Mouse (Mus musculus) mature B cell (primary cell): Measurements from ENCODE around the gene Zfp609.
"Not testable (repeated sequence)": the region's sequence is repeated elsewhere in the genome, so short reads cannot be mapped to it uniquely, and the experiment has no call there.

Experiments used
- in situ Hi-C: fragments of 300-500 bp; cut with MboI; formaldehyde crosslinking; loops from 2 replicates; pipeline ENCODE4 v1.14.3; 2019

The Zfp609 gene

GRCm38 (mm10) chr9:65812841-65813240, 14.5 kb downstream of the Zfp609 start:
- in situ Hi-C loops = no loop called here

GRCm38 (mm10) chr9:65811784-65812183, 15.6 kb downstream of the Zfp609 start:
- in situ Hi-C loops = no loop called here

GRCm38 (mm10) chr9:65807818-65808217, 19.5 kb downstream of the Zfp609 start:
- in situ Hi-C loops = no loop called here

DNA sequence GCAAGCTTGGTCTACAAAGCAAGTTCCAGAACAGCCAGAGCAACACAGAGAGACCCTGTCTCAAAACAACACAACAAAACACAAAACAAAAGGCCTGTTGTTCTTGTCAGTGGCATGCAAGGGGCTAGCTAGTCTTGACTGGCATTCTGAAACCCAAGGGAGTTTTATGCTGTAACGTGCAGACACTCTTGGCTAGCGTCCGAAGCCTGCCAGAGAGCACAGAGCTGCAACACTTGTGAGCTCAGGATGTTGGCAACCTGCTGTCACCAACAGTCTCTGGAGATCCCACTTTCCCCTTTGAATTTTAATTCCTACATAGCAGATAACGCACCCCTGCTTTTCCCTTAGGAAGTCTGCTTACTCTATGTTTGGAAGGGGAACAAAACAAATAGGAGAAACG, 20.1 kb downstream of the Zfp609 start:
- in situ Hi-C loops = no loop called here

GRCm38 (mm10) chr9:65799770-65800169, 27.6 kb downstream of the Zfp609 start:
- in situ Hi-C loops = no loop called here

DNA sequence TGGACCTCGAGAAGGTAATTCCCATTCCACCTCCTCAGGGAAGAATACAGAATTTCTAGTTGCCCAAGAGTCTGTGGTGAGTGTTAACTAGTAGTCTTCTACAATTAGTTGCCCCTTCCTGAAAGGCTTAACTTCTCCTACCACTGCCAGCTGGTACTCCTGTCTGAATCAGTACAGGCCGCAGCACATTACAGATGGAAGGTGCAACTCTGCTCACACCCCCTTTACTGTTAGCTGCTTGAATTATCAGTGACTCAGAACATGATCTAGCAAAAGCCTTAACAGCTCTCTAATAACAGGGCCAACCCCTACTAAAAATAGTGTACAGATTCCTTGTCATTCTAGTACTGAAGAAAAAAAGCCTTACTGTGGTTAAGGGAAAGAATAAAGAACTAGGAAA, 31.7 kb downstream of the Zfp609 start:
- in situ Hi-C loops = no loop called here

DNA sequence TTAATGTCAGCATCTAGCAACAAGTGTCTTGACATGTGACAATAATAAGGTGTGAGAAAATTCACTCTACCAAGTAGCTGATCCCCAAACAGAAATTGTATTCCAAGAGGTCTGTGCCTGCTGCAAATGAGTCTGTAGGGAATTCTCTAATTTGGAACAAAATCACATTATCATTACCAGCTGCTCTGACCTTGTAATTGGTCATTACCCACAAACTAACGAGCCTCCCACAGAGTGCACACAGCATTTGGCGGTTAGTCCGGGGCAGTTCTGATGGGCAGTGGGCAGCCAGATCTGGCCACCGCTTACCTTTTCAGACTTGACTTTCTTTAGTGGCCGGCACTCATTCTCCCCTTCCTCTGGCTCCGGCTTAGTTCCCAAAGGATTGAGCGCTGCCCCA, 33.1 kb downstream of the Zfp609 start:
- in situ Hi-C loops = no loop called here

DNA sequence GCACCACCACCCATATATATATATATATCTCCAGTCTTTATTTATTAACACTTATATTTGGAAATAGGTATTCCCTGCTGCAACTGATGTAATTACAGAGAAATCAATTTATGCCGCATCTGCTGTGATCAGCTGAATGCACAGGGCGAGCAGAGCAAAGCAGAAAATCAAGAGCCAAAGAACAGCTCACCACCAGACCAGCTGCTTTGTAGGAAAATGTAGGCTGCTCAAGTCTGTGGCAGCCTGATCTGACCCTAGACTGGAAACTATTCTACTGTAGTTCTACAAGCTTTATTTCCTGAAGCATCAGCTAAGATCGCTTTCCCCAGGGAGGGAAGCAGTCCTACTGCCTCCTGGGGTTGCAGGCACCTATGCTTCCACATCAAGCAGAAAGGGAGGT, 33.9 kb downstream of the Zfp609 start:
- in situ Hi-C loops = no loop called here

DNA sequence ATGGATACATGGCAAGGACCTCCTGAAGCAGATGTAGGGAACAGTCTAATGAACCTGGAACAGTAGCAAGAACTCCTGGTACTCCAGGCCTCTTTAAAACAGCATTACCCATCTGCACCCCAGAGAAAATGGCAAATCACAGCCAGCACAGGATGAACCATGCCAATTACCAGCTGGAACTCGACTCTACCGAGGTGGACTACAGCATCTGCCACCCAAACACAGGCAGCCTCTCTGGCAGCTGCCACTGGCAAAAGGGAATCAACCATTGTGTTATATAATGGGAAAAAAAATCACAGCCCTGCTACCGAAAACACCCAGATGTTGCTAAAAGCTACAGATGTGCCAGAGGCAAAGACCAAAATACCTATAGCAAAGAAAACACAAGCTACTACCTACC, 34.3 kb downstream of the Zfp609 start:
- in situ Hi-C loops = no loop called here

DNA sequence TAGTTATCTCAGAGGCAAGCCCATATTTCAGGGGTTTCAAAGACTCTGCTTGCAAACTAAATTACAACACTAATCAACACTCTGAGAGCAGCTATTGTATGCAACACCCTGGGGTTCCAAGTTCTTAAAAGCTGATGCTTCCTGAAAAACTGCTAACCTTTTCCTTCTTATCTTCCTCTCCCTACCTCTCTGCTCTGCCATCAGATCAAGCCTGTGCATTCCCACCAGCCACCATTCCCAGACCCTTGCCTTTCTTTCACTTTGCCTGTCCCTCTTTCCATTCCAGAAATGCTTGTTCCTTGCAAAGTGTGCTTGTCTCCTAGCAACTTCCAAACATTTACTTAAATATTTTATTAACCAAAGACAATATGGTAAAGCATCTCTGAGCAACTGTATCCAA, 35.5 kb downstream of the Zfp609 start:
- in situ Hi-C loops = no loop called here

- in situ Hi-C loops = no loop called here
Observed at GRCm38 (mm10) chr9:65791106-65791505, 36.3 kb downstream of the Zfp609 start.

DNA sequence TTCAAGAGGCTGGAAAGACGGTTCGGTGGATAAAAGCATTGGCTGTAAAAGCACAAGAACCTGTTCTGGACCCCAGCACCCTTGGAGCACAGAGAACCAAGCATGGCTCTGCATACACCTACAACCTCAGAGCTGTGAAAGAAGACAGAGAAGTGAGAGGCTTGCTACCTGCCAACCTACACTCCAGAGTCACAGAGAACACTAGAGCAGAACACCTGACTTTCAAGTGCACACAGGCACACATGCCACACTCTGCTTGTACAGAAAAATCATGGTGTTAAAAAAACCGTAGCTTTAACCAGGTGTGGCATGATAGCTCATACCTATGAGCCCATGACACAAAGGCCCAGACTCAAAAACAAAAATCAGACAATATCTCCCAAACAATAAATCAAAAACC, 37.6 kb downstream of the Zfp609 start:
- in situ Hi-C loops = no loop called here

GRCm38 (mm10) chr9:65788556-65788955, 38.8 kb downstream of the Zfp609 start:
- in situ Hi-C loops = no loop called here

GRCm38 (mm10) chr9:65787829-65788344, 39.5 kb downstream of the Zfp609 start:
- in situ Hi-C loops = no loop called here

DNA sequence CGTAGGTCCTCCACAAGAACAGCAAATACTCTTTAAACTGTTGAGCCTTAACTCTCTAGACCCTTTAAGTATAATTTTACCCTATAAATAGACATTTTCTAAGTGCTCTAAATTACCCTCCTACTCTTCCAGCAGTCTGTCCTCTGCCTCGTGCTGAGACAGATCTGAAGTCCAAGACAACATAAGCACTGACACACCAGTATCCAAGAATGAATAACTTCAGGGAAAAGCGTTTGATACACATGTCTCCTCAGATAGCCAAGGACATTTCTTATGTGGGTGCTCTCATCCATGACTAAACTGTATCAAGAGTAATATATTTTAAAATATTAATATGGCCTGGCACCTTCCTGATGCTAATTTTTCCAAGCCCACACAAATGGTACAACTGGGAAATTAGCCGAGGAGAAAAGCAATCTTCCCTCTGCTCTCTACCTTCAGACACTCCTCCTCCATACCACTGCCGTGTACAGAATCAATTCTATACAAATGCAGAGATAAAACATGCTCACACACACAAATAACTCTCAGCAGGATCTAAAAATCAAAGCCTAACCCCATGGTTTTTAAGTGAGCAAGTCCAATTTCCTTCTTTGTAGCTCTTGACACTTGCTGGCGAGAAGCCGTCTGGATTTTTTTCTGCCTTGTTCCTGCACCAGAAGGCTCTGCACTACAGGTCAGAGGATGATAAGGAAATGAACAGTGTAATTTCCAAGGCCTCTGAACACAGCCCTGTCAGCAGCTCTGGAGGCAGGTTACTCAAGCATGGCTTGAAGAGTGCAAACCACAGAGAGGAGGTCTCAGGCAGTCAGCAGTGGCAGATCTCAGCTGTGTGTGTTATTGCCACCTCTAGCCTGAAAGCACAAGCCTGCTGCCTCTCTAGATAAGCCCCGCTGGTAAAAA, 40.2 kb downstream of the Zfp609 start:
- in situ Hi-C loops = no loop called here

DNA sequence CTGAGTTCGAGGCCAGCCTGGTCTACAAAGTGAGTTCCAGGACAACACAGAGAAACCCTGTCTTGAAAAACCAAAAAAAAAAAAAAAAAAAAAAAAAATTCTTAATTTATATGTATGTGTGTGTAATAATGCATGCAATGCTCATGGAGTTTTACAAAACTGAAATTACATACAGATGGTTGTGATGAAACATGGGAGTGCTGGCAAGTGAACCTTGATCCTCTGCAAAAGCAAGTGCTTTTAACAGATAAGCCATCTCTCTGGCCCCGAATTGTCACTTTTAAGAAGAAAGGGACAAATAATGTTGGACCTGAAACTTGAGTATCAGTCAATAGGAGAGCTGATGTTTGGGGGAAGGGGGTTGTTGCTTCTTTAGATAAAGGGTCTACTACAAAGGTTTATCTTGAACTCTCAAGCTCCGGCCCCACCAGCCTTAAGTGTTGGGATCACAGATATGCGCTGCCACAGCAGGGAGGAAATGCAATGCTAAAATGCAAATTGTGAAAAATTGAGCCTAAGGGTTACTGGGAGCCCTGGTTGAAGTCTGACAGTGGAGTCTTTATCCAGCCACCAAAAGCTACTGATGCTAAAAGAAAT, 41.5 kb downstream of the Zfp609 start:
- in situ Hi-C loops = no loop called here

GRCm38 (mm10) chr9:65779619-65780018, 47.7 kb downstream of the Zfp609 start:
- in situ Hi-C loops = not testable (repeated sequence)

DNA sequence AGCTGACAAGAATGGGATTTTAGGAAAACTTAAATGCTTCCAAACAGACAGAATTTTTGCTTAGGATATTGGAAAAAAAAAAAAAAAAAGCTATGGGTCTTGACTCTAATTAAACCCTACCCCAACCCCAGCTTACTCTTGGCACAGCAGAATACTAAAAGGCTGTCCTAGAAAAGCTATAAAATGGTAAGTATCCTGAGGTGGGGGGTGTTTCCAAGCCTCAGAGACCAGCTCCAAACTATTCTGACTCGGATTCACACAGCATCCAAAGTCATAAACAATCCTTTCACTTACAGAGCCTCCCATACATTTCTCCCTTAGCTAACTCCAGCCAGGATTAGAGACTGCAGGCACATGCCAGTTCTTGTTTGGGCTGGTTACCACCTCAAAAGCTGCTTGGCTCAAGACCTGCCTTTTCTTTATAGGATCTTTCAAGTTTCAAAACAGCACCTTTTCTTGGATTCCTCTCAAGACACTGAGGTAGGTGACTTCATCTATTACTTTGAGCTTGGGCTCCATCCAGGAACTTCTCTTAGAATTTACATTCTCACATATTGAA, 50.4 kb downstream of the Zfp609 start:
- in situ Hi-C loops = no loop called here

DNA sequence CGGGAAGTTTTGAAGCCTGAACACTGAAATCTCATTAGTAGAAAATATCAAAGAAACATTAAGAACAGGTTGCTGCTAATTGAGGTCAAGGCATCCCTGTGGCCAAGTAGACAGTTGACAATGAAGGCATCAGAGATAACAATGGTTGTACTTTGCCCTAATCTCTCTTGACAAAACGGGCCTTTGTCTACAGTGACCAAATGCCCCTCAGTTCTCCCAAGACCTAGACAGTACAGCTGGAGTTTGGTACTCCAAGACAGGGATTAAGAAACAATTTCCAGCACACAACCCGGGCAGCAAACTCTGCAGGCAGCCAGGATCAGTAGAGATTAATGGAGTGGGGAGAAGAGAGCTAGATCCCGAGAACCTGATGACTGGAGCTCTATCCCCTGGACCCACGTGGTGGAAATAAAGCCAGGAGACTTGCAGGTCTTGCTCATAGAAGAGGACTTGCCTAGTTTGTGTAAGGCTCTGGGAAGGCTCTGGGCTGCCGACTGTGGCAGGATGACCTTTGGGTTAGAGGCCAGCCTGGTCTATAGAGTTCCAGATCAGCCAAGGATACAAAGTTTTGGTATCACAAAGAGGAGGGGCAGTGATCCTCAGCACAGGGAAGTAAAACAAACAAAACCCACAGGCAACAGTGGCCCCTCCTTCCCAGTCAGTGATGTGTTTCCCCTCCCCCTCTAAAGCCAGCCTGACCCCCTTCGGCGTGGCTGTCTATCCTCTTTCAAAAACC, 51.1 kb downstream of the Zfp609 start:
- in situ Hi-C loops = no loop called here

GRCm38 (mm10) chr9:65773783-65774182, 53.6 kb downstream of the Zfp609 start:
- in situ Hi-C loops = no loop called here

- in situ Hi-C loops = no loop called here
Observed at GRCm38 (mm10) chr9:65771011-65771664, 56.2 kb downstream of the Zfp609 start.

- in situ Hi-C loops = no loop called here
Observed at GRCm38 (mm10) chr9:65762728-65763127, 64.6 kb downstream of the Zfp609 start.
